Mouse (Mus musculus) thymus, adult 2 months (tissue): ENCODE data around the gene Becn1.

Experiments
- CTCF ChIP-seq: fragments of 200-500 bp; IDR thresholded peaks from 2 replicates; pipeline ENCODE4 v1.5.1; 2012; ENCODE audit warnings: mild to moderate bottlenecking, control low read depth, low read length, moderate library complexity, borderline replicate concordance; ENCODE audit not compliant: control insufficient read depth, poor library complexity, insufficient read depth; ENCODE audit errors: extremely low read depth
- POLR2A ChIP-seq: fragments of 200-500 bp; IDR thresholded peaks from 2 replicates; pipeline ENCODE4 v1.6.1; 2012; ENCODE audit warnings: mild to moderate bottlenecking, low read length, control low read depth, moderate library complexity; ENCODE audit not compliant: control insufficient read depth, poor library complexity, insufficient read depth; ENCODE audit errors: extremely low read depth

DNA sequence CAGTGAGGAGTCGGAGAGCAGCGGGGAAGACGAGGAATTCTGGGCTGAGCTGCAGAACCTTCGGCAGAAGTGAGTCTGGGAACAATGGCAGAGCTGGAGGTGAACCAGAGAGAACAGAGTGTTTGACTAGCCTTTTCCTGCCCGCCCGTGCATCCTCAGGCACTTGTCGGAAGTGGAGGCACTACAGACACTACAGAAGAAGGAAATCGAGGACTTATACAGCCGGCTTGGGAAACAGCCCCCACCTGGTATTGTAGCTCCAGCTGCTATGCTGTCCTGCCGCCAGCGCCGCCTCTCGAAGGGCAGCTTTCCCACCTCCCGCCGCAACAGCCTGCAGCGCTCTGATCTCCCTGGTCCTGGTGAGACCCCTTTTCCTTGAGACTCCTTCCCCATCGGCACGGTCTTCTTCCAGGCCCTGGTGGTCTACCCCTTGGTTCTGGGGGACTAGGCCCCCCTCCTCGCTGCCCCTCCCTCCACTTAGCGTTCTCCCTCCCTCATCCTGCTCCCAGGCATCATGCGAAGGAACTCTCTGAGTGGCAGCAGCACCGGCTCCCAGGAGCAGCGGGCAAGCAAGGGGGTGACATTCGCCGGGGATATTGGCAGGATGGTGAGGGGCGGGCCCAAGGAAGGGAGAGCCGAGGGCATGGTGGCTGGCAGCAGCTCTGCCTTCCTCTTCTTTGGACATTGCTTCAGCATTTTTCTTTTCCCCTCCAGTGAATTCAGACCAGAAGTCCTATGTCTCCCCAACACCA is 25.6 kb downstream of the Becn1 start:
- TF ChIP-seq POLR2A (no peak), CTCF (no peak)
